Mouse (Mus musculus) CD4-positive, CD25-positive, alpha-beta regulatory T cell, adult 4 months (primary cell): ENCODE data around the gene Megf9. TPM values are rescaled to one million over a fixed set of nuclear protein-coding genes. Genes with fewer than 3 reads are reported as not detected.

ENCODE experiments used
- ATAC-seq: one replicate; pipeline ENCODE4 v1.8.0; 2017
- polyA plus RNA-seq, 2 experiments: library from polyadenylated mRNA; unstranded; fragments of 100-300 nt; shearing (Covaris generic); gene quantifications; one replicate each; pipeline ENCODE4 v1.2.1; 2017

Megf9 gene
- polyA plus RNA-seq: under 1 TPM; 0.41 to 0.70 TPM

DNA sequence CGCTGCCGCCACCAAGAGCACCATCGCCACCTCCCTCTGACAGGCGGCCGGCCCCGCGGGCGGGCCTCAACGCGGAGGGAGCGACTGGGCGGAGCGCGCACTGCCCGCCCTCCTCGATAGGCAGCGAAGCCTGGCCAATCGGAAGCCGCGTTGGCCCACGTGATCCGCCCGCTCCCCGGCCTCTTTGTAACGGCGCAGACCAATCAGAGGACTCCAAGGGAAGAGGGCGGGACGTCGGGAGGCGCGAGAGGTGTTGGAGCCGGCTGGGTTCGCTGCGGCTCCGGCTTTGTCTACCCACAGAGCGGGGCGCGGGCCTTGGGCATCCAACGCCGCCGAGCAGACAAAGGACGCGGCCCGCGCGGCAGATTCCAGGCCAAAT, at the start of gene Megf9:
Gene Megf9, minus strand, starts transcription at position 105 of the 379 bp plus-strand sequence.
- ATAC-seq: peak; percentile 98

- no peak for ATAC-seq
These were observed 44.9 kb upstream of the Megf9 start for GRCm38 (mm10) chr4:70579654-70580053.

DNA sequence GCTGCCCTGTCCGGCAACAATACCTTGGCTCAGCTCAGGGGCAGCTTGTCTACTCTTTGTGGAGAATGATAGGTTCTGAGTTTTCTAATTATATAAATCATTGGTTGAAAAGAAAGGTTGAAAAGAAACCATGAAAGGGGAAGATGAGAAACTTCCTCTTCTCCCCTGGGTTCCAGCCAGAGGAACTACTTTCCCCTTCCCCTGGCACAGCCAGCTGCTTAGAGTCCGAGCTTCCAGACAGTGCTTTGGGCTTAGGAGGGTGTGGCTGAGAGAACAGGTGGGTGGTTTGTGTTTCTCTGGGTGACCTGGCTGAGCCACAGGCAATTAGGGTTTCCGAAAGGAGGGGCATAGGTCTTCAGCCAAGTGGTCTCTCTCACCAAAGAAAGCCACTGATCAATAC, 43.5 kb upstream of the Megf9 start:
- no peak for ATAC-seq

DNA sequence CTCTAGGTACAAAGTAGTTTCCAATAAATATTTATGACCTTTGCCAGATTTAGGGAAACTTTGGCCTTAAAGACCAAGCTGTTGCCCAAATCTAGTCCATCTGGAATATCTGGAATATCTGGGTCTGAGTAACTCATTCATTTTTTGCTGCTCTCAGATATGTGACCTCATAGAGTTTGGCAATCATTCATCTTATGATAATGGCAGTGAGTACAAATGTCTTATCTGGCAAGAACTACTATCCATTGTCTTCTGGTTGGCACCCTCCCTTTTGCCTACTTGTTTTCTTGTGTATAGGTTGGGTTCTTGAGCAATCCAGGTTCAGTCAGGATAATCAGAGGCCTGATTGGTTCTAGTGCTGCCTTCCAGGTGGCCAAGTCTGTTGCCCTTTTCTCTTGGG, 41.3 kb upstream of the Megf9 start:
- ATAC-seq: no peak

DNA sequence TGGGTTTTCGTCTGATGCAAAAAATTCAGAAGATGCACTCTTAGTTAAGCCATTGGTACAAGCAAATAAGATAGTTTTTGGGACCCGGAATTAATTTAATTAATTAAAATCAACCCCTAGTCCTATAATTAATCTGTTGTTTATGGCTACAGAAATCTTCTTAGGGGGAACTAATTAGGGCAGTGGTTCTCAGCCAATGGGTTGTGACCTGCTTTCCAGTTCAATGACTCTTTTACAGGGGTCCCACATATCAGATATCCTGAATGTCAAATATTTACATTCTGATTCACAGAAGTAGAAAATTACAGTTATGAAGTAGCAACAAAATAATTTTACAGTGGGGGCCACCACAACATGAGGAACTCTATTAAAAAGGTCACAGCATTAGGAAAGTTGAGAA, 39.1 kb upstream of the Megf9 start:
- ATAC-seq: no peak

GRCm38 (mm10) chr4:70553888-70554287, 19.1 kb upstream of the Megf9 start:
- no peak for ATAC-seq

DNA sequence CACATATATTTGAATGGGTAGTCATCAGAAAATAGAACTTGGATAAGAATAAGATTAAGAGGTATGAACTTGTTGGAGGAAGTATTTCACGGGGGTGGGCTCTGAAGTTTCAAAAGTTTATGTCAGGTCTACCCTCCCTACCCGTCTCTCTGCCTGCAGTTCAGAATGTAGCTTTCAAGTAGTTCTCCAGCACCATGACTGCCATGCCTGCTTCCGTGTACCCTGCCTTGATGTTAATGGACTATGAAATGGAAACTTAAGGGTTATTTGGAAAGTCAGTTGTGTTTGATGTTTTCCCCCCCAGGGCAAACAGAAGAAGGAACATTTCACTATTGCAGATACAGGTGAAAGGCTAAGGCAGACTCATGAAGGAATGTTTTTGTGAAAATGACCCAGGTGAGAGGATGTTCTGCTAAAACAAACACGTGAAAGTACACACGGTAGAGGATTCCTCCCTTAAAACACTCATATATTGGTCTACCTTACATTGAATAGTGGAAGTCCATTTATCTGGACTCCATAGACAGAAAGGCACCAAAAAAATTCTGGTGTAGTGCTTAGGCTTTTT, 18.5 kb upstream of the Megf9 start:
- ATAC-seq: no peak

DNA sequence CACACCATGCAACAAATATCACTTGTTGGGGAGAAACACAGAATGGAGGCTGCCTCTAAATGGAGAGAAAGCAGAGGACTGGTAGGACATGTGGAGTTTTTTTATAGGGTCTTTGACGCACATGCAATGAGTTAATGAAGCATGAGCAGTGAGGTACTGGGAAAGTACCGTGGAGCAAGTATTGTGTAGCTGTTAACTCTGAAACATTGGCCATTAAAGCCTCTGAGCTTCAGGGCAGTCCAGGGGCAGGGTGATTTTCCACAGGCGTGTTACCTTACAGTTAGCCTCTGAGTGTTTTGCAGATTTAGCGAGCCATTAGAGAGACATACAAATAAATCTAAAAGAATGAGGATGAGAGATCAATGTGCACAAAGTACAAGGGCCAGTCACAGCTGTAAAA, 17.3 kb upstream of the Megf9 start:
- ATAC-seq: no peak

- ATAC-seq: no peak
These were observed 12.8 kb upstream of the Megf9 start for GRCm38 (mm10) chr4:70547411-70548148.

- no peak for ATAC-seq
These were observed 11.2 kb upstream of the Megf9 start for GRCm38 (mm10) chr4:70545869-70546542.

DNA sequence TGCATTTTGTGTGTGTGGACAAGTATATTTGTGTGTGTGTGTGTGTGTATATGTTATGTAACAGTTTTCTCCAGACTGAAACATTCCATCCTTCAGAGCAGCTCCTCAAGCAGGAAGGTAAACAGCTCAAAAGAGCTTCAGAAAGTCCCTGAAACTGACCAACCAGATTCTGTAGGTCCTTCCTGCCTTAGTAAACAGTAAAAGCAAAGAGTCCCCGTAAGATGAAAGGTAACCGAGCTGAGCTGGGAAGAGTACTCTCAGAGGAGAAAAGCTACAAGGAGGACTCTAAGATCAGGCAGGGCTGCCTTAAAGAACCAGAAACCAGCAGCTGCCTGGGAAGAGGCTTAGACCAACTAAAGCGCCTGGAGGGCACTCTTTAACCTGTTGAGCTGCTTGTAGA, 9.6 kb upstream of the Megf9 start:
- ATAC-seq: no peak

GRCm38 (mm10) chr4:70542387-70542786, 7.6 kb upstream of the Megf9 start:
- ATAC-seq: no peak

GRCm38 (mm10) chr4:70540743-70541142, 5.9 kb upstream of the Megf9 start:
- no peak for ATAC-seq

GRCm38 (mm10) chr4:70536661-70537580, 2.1 kb upstream of the Megf9 start:
- ATAC-seq: no peak

- no peak for ATAC-seq
These were observed 1.0 kb upstream of the Megf9 start for GRCm38 (mm10) chr4:70535711-70536311.

- no peak for ATAC-seq
These were observed 494 bp upstream of the Megf9 start for GRCm38 (mm10) chr4:70535289-70535688.

DNA sequence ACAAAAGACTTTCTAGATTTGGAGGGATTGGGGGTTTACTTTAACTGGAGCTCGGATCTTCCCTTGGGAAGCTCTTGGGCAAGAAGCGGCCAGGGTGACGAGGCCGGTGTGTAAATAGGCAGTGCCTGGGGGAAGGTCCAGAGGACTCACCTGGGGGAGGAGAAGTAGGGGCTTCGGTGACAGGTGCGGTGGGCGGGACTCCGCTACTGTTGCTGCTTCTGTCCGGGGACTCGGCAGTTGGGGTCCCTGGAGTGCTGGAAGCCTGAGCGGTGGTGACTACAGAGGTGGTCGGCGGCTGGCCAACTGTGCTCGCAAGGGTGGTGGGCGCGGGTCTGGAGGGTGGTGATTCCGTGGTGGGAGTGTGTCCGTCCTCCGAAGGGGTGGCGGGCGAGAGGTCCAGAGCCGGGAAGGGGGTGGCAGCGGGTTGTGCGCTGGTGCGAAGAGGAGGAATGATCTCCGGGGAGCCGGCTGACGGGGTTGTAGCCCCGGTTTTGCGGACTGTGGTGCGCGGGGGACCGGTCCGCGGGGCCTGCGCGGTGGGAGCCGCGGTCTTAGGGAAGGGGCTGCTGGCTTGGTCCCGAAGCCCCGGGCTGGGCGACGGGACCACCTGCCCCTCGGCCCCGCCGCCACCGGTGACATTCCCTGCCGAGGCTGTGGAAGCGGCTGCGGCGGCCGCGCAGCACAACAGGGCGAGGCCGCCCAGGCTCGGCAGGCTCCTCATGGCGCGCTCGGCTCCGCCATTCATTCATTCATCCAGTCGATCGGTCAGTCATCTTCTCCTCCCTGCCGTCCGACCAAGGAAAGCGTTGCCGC, 511 bp downstream of the Megf9 start:
- ATAC-seq: peak; percentile 1

GRCm38 (mm10) chr4:70533056-70533805, 1.6 kb downstream of the Megf9 start:
- no peak for ATAC-seq

DNA sequence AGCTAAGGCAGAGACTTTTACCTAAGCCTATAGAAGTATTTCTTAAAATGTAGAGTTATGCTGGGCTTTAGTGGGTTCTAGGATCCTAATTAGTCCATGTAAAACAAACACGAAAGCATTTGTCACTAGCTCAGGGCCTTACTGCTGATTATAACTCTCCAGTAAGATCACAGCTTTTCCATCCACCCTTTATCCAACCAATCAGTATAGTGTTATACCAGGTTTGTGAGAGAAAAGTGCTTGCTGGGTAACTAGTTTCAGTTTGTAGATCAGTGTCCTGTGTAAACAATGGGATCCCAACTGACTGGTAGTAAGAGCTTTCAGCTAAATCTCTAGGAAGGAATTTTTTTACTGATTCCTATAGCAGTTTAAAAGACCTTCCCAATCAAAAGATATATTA, 3.8 kb downstream of the Megf9 start:
- no peak for ATAC-seq

GRCm38 (mm10) chr4:70528622-70529021, 6.2 kb downstream of the Megf9 start:
- no peak for ATAC-seq

GRCm38 (mm10) chr4:70523346-70523745, 11.4 kb downstream of the Megf9 start:
- ATAC-seq: peak; percentile 54
